Mouse (Mus musculus) limb, embryonic 14.5 days (tissue): ENCODE measurements around the gene Gm10354. TPM values are rescaled to one million over a fixed set of nuclear protein-coding genes. Genes with fewer than 3 reads are reported as not detected.

Experiments used
- polyA plus RNA-seq, 2 experiments: library from polyadenylated mRNA; depleted of rRNA in 1 of 2; stranded (reverse) in 1 of 2; unstranded in 1 of 2; fragments of >200 nt; fragmentation: Nextera tagmentation in 1 of 2; extraction: Ambion mirVana in 1 of 2; gene quantifications; 2 replicates each; pipeline versions ENCODE4 v1.2.1 to v1.2.3; 2012 to 2014

The Gm10354 gene
- polyA plus RNA-seq, 2 experiments = not detected

Other genes with a start within 250 kb of the Gm10354 start
- not detected in 2 replicates for gene Gm9758, start 64.0 kb downstream of the Gm10354 start, polyA plus RNA-seq (2012; rRNA removed)
- not detected in 2 replicates for gene Gm9758, start 64.0 kb downstream of the Gm10354 start, polyA plus RNA-seq (2014; fragmentation: Nextera tagmentation; extraction: Ambion mirVana)
- gene Speer4e, start 40.5 kb downstream of the Gm10354 start, polyA plus RNA-seq (2012; rRNA removed) = not detected in 2 replicates
- not detected in 2 replicates for gene Speer4e, start 40.5 kb downstream of the Gm10354 start, polyA plus RNA-seq (2014; fragmentation: Nextera tagmentation; extraction: Ambion mirVana)
- gene Gm17019, start 54.1 kb upstream of the Gm10354 start, polyA plus RNA-seq (2012; rRNA removed) = not detected in 2 replicates
- gene Gm17019, start 54.1 kb upstream of the Gm10354 start, polyA plus RNA-seq (2014; fragmentation: Nextera tagmentation; extraction: Ambion mirVana) = not detected in 2 replicates